Comparison of ENCODE assay signal across 19 mouse cellular contexts in genomic region chr7:73743831-73744370, GRCm38 (mm10). TPM values are rescaled to one million over a fixed set of nuclear protein-coding genes. Genes with fewer than 3 reads are reported as not detected.
A peak's percentile ranks its signal among the peaks of the same experiment; 100 is the strongest.
DNase-seq lines count a peak whose midpoint lies in the region; ATAC-seq and TF ChIP-seq lines count a peak whose summit lies in the region.
"Had no signal": no experiment of that assay in that cellular context is flagged by ENCODE, and none has a peak within 500 bp of the region (broad histone marks: within the 10 kb centered on the region; RNA-seq: fewer than 3 reads in every experiment).

No protein-coding gene starts in this region.

- H3K4me1 ChIP-seq in heart, adult 2 months (ENCODE audit: control insufficient read depth, insufficient read depth, low read length): peaks cover 4% of the 10 kb centered on the region; the same call in 1 of the 2 replicates
- H3K4me1 ChIP-seq in heart, embryonic 11.5 days (ENCODE audit: control insufficient read depth, insufficient read depth, low read length): peaks cover 11% of the 10 kb centered on the region
- peaks cover 57% of the 10 kb centered on the region for H3K4me1 ChIP-seq in heart, embryonic 15.5 days (replicated peaks)
- H3K4me1 ChIP-seq in lung, embryonic 14.5 days (ENCODE audit: insufficient read depth): peaks cover 11% of the 10 kb centered on the region
- H3K4me1 ChIP-seq in embryonic facial prominence, embryonic 15.5 days: peaks cover 48% of the 10 kb centered on the region

- peaks cover 1% of the 10 kb centered on the region; the same call in 1 of the 2 replicates for H3K27me3 ChIP-seq in heart, adult 2 months (ENCODE audit: control insufficient read depth, insufficient read depth, low read length)
- H3K27me3 ChIP-seq in heart, embryonic 11.5 days (ENCODE audit: control insufficient read depth, insufficient read depth, low read length): peaks cover 23% of the 10 kb centered on the region
- peaks cover 11% of the 10 kb centered on the region for H3K27me3 ChIP-seq in heart, embryonic 15.5 days
- H3K27me3 ChIP-seq in lung, embryonic 14.5 days (ENCODE audit: insufficient read depth, low read length): peaks cover 6% of the 10 kb centered on the region; the same call in 1 of the 2 replicates
- H3K27me3 ChIP-seq in embryonic facial prominence, embryonic 15.5 days: no peaks in the 10 kb centered on the region; the same call in 1 of the 2 replicates

- H3K4me2 ChIP-seq in heart, embryonic 11.5 days: no peak overlapping the region
- no peak overlapping the region for H3K4me2 ChIP-seq in heart, embryonic 15.5 days
- peak overlapping the region; percentile 34; the same call in 1 of the 2 replicates for H3K4me2 ChIP-seq in lung, embryonic 14.5 days
- peak overlapping the region; percentile 1; the same call in 1 of the 2 replicates for H3K4me2 ChIP-seq in embryonic facial prominence, embryonic 15.5 days (replicated peaks)
- H3K4me2 ChIP-seq: hindbrain, embryonic 13.5 days; intestine, embryonic 15.5 days had no signal

- no peak for DNase-seq in heart, adult 2 months
- DNase-seq in heart, postnatal 36 days: no peak
- no peak for DNase-seq in lung, embryonic 14.5 days
- no peak for DNase-seq in lung, adult 18-20 months
- DNase-seq in urinary bladder, postnatal 14 days (ENCODE audit: low spot score): no peak
- DNase-seq: adrenal gland, adult 2 months; adrenal gland, postnatal 25 days; cerebellum, adult 18-20 months; cerebellum, adult 9-11 months; cerebellum, postnatal 36 days; gastrocnemius, postnatal 14 days; kidney, adult 2 months had no signal

- no peak for TF ChIP-seq EP300 in heart, adult 2 months (IDR thresholded peaks at IDR 0.05; ENCODE audit: insufficient read depth, low read depth, low read length)

- no peak overlapping the region for H3K4me3 ChIP-seq in heart, adult 2 months
- H3K4me3 ChIP-seq in heart, embryonic 11.5 days (ENCODE audit: low read depth, low read length): no peak overlapping the region
- no peak overlapping the region for H3K4me3 ChIP-seq in heart, embryonic 15.5 days
- no peak overlapping the region for H3K4me3 ChIP-seq in lung, embryonic 14.5 days (ENCODE audit: low read depth, low read length)
- H3K4me3 ChIP-seq in embryonic facial prominence, embryonic 15.5 days (replicated peaks): no peak overlapping the region
- H3K4me3 ChIP-seq: hindbrain, embryonic 13.5 days; intestine, embryonic 15.5 days had no signal

- ATAC-seq in heart, embryonic 11.5 days (replicated peaks; ENCODE audit: insufficient number of reproducible peaks, low FRiP score, low TSS enrichment): no peak
- no peak for ATAC-seq in heart, embryonic 15.5 days (replicated peaks; ENCODE audit: insufficient number of reproducible peaks, insufficient read depth, low FRiP score, low read depth)
- ATAC-seq in lung, embryonic 14.5 days (ENCODE audit: insufficient read depth): no peak
- ATAC-seq in embryonic facial prominence, embryonic 15.5 days (ENCODE audit: insufficient number of reproducible peaks, low FRiP score, low TSS enrichment, low read depth): no peak
- ATAC-seq: forebrain, embryonic 16.5 days; hindbrain, postnatal 0 days; intestine, embryonic 15.5 days had no signal

- H3K79me2 ChIP-seq in heart, adult 2 months (replicated peaks; ENCODE audit: control insufficient read depth, insufficient read depth, low read length): peaks cover 2% of the 10 kb centered on the region

- H3K36me3 ChIP-seq in heart, adult 2 months (ENCODE audit: control insufficient read depth, insufficient read depth, low read length): peaks cover 2% of the 10 kb centered on the region; the same call in 1 of the 2 replicates
- no peaks in the 10 kb centered on the region for H3K36me3 ChIP-seq in heart, embryonic 11.5 days (ENCODE audit: control insufficient read depth, insufficient read depth, low read length)
- H3K36me3 ChIP-seq in heart, embryonic 15.5 days: no peaks in the 10 kb centered on the region
- H3K36me3 ChIP-seq in lung, embryonic 14.5 days (ENCODE audit: insufficient read depth): no peaks in the 10 kb centered on the region
- H3K36me3 ChIP-seq in embryonic facial prominence, embryonic 15.5 days: no peaks in the 10 kb centered on the region
- H3K36me3 ChIP-seq: hindbrain, embryonic 13.5 days; intestine, embryonic 15.5 days had no signal

- H3K27ac ChIP-seq in heart, adult 2 months: peak overlapping the region; percentile 81
- H3K27ac ChIP-seq in heart, embryonic 11.5 days (ENCODE audit: low read depth, low read length): no peak overlapping the region
- H3K27ac ChIP-seq in heart, embryonic 15.5 days: peak overlapping the region; percentile 81
- no peak overlapping the region for H3K27ac ChIP-seq in lung, embryonic 14.5 days (ENCODE audit: low read depth)
- H3K27ac ChIP-seq in embryonic facial prominence, embryonic 15.5 days (replicated peaks): no peak overlapping the region
- H3K27ac ChIP-seq: hindbrain, embryonic 13.5 days; hindbrain, postnatal 0 days; intestine, embryonic 15.5 days had no signal

- intact Hi-C loops in heart, adult 2 months (cut with DNase I): loop anchor here (1.0 to 10.0 kb wide), 2 partner anchors 25 to 209 kb away; no protein-coding TSS in a partner anchor
- intact Hi-C loops in heart, postnatal 36 days (cut with DNase I): loop anchor here (2.0 to 10.0 kb wide), 2 partner anchors 25 to 219 kb away; no protein-coding TSS in a partner anchor

- no peak for TF ChIP-seq CTCF in heart, adult 2 months (IDR thresholded peaks at IDR 0.05)
- TF ChIP-seq CTCF in lung, embryonic 14.5 days (IDR thresholded peaks at IDR 0.05; ENCODE audit: low read depth): no peak

- H3K9ac ChIP-seq in heart, adult 2 months (ENCODE audit: low read depth, low read length): no peak overlapping the region
- H3K9ac ChIP-seq in heart, embryonic 11.5 days (ENCODE audit: low read depth, low read length): no peak overlapping the region
- no peak overlapping the region for H3K9ac ChIP-seq in heart, embryonic 15.5 days
- H3K9ac ChIP-seq in lung, embryonic 14.5 days: no peak overlapping the region
- no peak overlapping the region for H3K9ac ChIP-seq in embryonic facial prominence, embryonic 15.5 days
- H3K9ac ChIP-seq: hindbrain, embryonic 13.5 days; intestine, embryonic 15.5 days had no signal

- WGBS in heart, adult 2 months: 50% methylated on average over 10 of the region's 10 CpGs
- WGBS in heart, embryonic 11.5 days (ENCODE audit: insufficient replicate concordance): 61% methylated on average over 10 of the region's 10 CpGs
- WGBS in heart, embryonic 15.5 days: 61% methylated on average over 10 of the region's 10 CpGs
- WGBS in lung, embryonic 14.5 days: 75% methylated on average over 10 of the region's 10 CpGs
- 59% methylated on average over 10 of the region's 10 CpGs for WGBS in embryonic facial prominence, embryonic 15.5 days

- H3K9me3 ChIP-seq in heart, embryonic 11.5 days (replicated peaks; ENCODE audit: control insufficient read depth, low read length): no peaks in the 10 kb centered on the region; the same call in 1 of the 2 replicates
- H3K9me3 ChIP-seq in heart, embryonic 15.5 days (replicated peaks): no peaks in the 10 kb centered on the region
- no peaks in the 10 kb centered on the region for H3K9me3 ChIP-seq in lung, embryonic 14.5 days (ENCODE audit: low read depth, low read length)
- H3K9me3 ChIP-seq in embryonic facial prominence, embryonic 15.5 days (replicated peaks): no peaks in the 10 kb centered on the region
- H3K9me3 ChIP-seq: hindbrain, embryonic 13.5 days; intestine, embryonic 15.5 days had no signal

- TF ChIP-seq POLR2A in heart, adult 2 months (IDR thresholded peaks at IDR 0.05; ENCODE audit: insufficient read depth, low read depth, low read length): no peak

RNA-seq across cellular contexts. Expression of gene Fam174b, which starts 3.8 kb away (rescaled TPM):
- total RNA-seq in heart, adult 2 months (2021): 100 to 1,000 TPM; 175 to 193 TPM
- polyA plus RNA-seq in heart, adult 2 months (2012; rRNA removed): 149 and 207 TPM in 2 replicates
- 30.8 and 36.9 TPM in 2 replicates for polyA plus RNA-seq in heart, embryonic 11.5 days (2014; fragmentation: Nextera tagmentation; extraction: Ambion mirVana)
- 50.1 and 57.6 TPM in 2 replicates for polyA plus RNA-seq in heart, embryonic 15.5 days (2015; fragmentation: Nextera tagmentation; extraction: Ambion mirVana)
- total RNA-seq in heart, postnatal 36 days (2021): 100 to 1,000 TPM; 174 to 183 TPM
- 72.6 and 74.8 TPM in 2 replicates for polyA plus RNA-seq in lung, embryonic 14.5 days (2014; fragmentation: Nextera tagmentation; extraction: Ambion mirVana)
- 51.0 and 55.6 TPM in 2 replicates for polyA plus RNA-seq in embryonic facial prominence, embryonic 15.5 days (2015; fragmentation: Nextera tagmentation; extraction: Ambion mirVana)

Comparison
In these comparisons a context has a peak if more than half of its experiments do, and no peak if none do; other contexts are left out.
1. H3K27ac ChIP-seq: peak in heart, adult 2 months (single experiment) and heart, embryonic 15.5 days (single experiment); none in heart, embryonic 11.5 days (single experiment), lung, embryonic 14.5 days (single experiment) and embryonic facial prominence, embryonic 15.5 days (single experiment).
2. H3K4me2 ChIP-seq: peak in lung, embryonic 14.5 days (single experiment) and embryonic facial prominence, embryonic 15.5 days (single experiment); none in heart, embryonic 11.5 days (single experiment) and heart, embryonic 15.5 days (single experiment).